Mouse (Mus musculus): ENCODE measurements around the gene Ebf3. TPM values are rescaled to one million over a fixed set of nuclear protein-coding genes. Genes with fewer than 3 reads are reported as not detected.

Ebf3 gene
- polyA plus RNA-seq, 1 experiment: 17.2 TPM

- WGBS: 67% methylated on average over 4 of the region's 4 CpGs
- Histone ChIP-seq H3K27ac (ENCODE audit: control insufficient read depth, insufficient read depth, low read depth, low read length, poor library complexity) (no peak overlapping the region), H3K4me3 (replicated peaks; ENCODE audit: control insufficient read depth, low read depth, low read length) (no peak overlapping the region), H3K4me1 (ENCODE audit: control insufficient read depth, insufficient read depth, low read length) (no peaks in the 10 kb centered on the region)
- no peak for TF ChIP-seq CTCF (IDR thresholded peaks at IDR 0.05; ENCODE audit: control insufficient read depth, insufficient read depth, low read length)
- TF ChIP-seq POLR2A (IDR thresholded peaks at IDR 0.05; ENCODE audit: borderline replicate concordance, control insufficient read depth, low read depth, low read length): no peak
These were observed 102.9 kb downstream of the Ebf3 start for GRCm38 (mm10) chr7:137211332-137211731.

GRCm38 (mm10) chr7:137209688-137210345 is 104.4 kb downstream of the Ebf3 start:
- no peak overlapping the region for H3K27ac ChIP-seq (ENCODE audit: control insufficient read depth, insufficient read depth, low read depth, low read length, poor library complexity)
- H3K4me1 ChIP-seq (ENCODE audit: control insufficient read depth, insufficient read depth, low read length): no peaks in the 10 kb centered on the region
- TF ChIP-seq CTCF (IDR thresholded peaks at IDR 0.05; ENCODE audit: control insufficient read depth, insufficient read depth, low read length) (no peak), POLR2A (IDR thresholded peaks at IDR 0.05; ENCODE audit: borderline replicate concordance, control insufficient read depth, low read depth, low read length) (no peak)
- 85% methylated on average over 15 of the region's 15 CpGs for WGBS
- H3K4me3 ChIP-seq (replicated peaks; ENCODE audit: control insufficient read depth, low read depth, low read length): no peak overlapping the region

- Histone ChIP-seq H3K4me3 (replicated peaks; ENCODE audit: control insufficient read depth, low read depth, low read length) (no peak overlapping the region), H3K4me1 (ENCODE audit: control insufficient read depth, insufficient read depth, low read length) (no peaks in the 10 kb centered on the region), H3K27ac (ENCODE audit: control insufficient read depth, insufficient read depth, low read depth, low read length, poor library complexity) (no peak overlapping the region)
- WGBS: 58% methylated on average over 5 of the region's 5 CpGs
- TF ChIP-seq CTCF (IDR thresholded peaks at IDR 0.05; ENCODE audit: control insufficient read depth, insufficient read depth, low read length) (no peak), POLR2A (IDR thresholded peaks at IDR 0.05; ENCODE audit: borderline replicate concordance, control insufficient read depth, low read depth, low read length) (no peak)
These were observed 105.7 kb downstream of the Ebf3 start for GRCm38 (mm10) chr7:137208556-137208955.

- no peak for TF ChIP-seq CTCF (IDR thresholded peaks at IDR 0.05; ENCODE audit: control insufficient read depth, insufficient read depth, low read length)
- TF ChIP-seq POLR2A (IDR thresholded peaks at IDR 0.05; ENCODE audit: borderline replicate concordance, control insufficient read depth, low read depth, low read length): no peak
- H3K4me1 ChIP-seq (ENCODE audit: control insufficient read depth, insufficient read depth, low read length): no peaks in the 10 kb centered on the region
- no peak overlapping the region for H3K27ac ChIP-seq (ENCODE audit: control insufficient read depth, insufficient read depth, low read depth, low read length, poor library complexity)
- 83% methylated on average over 21 of the region's 21 CpGs for WGBS
- H3K4me3 ChIP-seq (replicated peaks; ENCODE audit: control insufficient read depth, low read depth, low read length): no peak overlapping the region
These were observed 107.4 kb downstream of the Ebf3 start for GRCm38 (mm10) chr7:137206770-137207285.

GRCm38 (mm10) chr7:137199533-137199932 is 114.7 kb downstream of the Ebf3 start:
- TF ChIP-seq CTCF (IDR thresholded peaks at IDR 0.05; ENCODE audit: control insufficient read depth, insufficient read depth, low read length): no peak
- no peak for TF ChIP-seq POLR2A (IDR thresholded peaks at IDR 0.05; ENCODE audit: borderline replicate concordance, control insufficient read depth, low read depth, low read length)
- WGBS: 79% methylated on average over 4 of the region's 4 CpGs

GRCm38 (mm10) chr7:137198921-137199320 is 115.3 kb downstream of the Ebf3 start:
- 86% methylated on average over 15 of the region's 15 CpGs for WGBS
- Histone ChIP-seq H3K4me1 (ENCODE audit: control insufficient read depth, insufficient read depth, low read length) (no peaks in the 10 kb centered on the region), H3K4me3 (replicated peaks; ENCODE audit: control insufficient read depth, low read depth, low read length) (no peak overlapping the region), H3K27ac (ENCODE audit: control insufficient read depth, insufficient read depth, low read depth, low read length, poor library complexity) (no peak overlapping the region)
- TF ChIP-seq CTCF (IDR thresholded peaks at IDR 0.05; ENCODE audit: control insufficient read depth, insufficient read depth, low read length): no peak
- no peak for TF ChIP-seq POLR2A (IDR thresholded peaks at IDR 0.05; ENCODE audit: borderline replicate concordance, control insufficient read depth, low read depth, low read length)

More at GRCm38 (mm10) chr7:137199533-137199932, 114.7 kb downstream of the Ebf3 start:
- H3K27ac ChIP-seq (ENCODE audit: control insufficient read depth, insufficient read depth, low read depth, low read length, poor library complexity): no peak overlapping the region
- no peaks in the 10 kb centered on the region for H3K4me1 ChIP-seq (ENCODE audit: control insufficient read depth, insufficient read depth, low read length)
- H3K4me3 ChIP-seq (replicated peaks; ENCODE audit: control insufficient read depth, low read depth, low read length): no peak overlapping the region

- H3K4me1 ChIP-seq (ENCODE audit: control insufficient read depth, insufficient read depth, low read length): no peaks in the 10 kb centered on the region
- TF ChIP-seq CTCF (IDR thresholded peaks at IDR 0.05; ENCODE audit: control insufficient read depth, insufficient read depth, low read length) (no peak), POLR2A (IDR thresholded peaks at IDR 0.05; ENCODE audit: borderline replicate concordance, control insufficient read depth, low read depth, low read length) (no peak)
- no peak overlapping the region for H3K27ac ChIP-seq (ENCODE audit: control insufficient read depth, insufficient read depth, low read depth, low read length, poor library complexity)
- WGBS: 84% methylated on average over 23 of the region's 23 CpGs
- no peak overlapping the region for H3K4me3 ChIP-seq (replicated peaks; ENCODE audit: control insufficient read depth, low read depth, low read length)
These were observed 116.9 kb downstream of the Ebf3 start for GRCm38 (mm10) chr7:137197118-137198030.

- Histone ChIP-seq H3K27ac (ENCODE audit: control insufficient read depth, insufficient read depth, low read depth, low read length, poor library complexity) (no peak overlapping the region), H3K4me1 (ENCODE audit: control insufficient read depth, insufficient read depth, low read length) (no peaks in the 10 kb centered on the region), H3K4me3 (replicated peaks; ENCODE audit: control insufficient read depth, low read depth, low read length) (no peak overlapping the region)
- WGBS: 77% methylated on average over 6 of the region's 6 CpGs
- TF ChIP-seq CTCF (IDR thresholded peaks at IDR 0.05; ENCODE audit: control insufficient read depth, insufficient read depth, low read length): no peak
- TF ChIP-seq POLR2A (IDR thresholded peaks at IDR 0.05; ENCODE audit: borderline replicate concordance, control insufficient read depth, low read depth, low read length): no peak
These were observed 117.7 kb downstream of the Ebf3 start for GRCm38 (mm10) chr7:137196536-137196935.

All from bone marrow, adult 2 months (tissue).